Mouse (Mus musculus): ENCODE data around the gene 9130023H24Rik. TPM values are rescaled to one million over a fixed set of nuclear protein-coding genes. Genes with fewer than 3 reads are reported as not detected.

The 9130023H24Rik gene
- polyA plus RNA-seq, 1 experiment, result 0.71 TPM

- WGBS, result 21% methylated on average over 4 of the region's 4 CpGs
- Histone ChIP-seq H3K27me3 (ENCODE audit: control insufficient read depth, insufficient read depth, low read length) (no peaks in the 10 kb centered on the region), H3K4me3 (ENCODE audit: low read depth, low read length) (no peak overlapping the region), H3K36me3 (ENCODE audit: control insufficient read depth, insufficient read depth, low read length) (peaks cover 33% of the 10 kb centered on the region), H3K4me1 (ENCODE audit: control insufficient read depth, insufficient read depth, insufficient read length, low read length) (peaks cover 11% of the 10 kb centered on the region), H3K27ac (ENCODE audit: insufficient read depth, low read depth, low read length) (peak overlapping the region; percentile 75)
- TF ChIP-seq CTCF (IDR thresholded peaks at IDR 0.05; ENCODE audit: extremely low read depth, insufficient read length, insufficient replicate concordance, low read depth, low read length) (no peak), POLR2A (IDR thresholded peaks at IDR 0.05; ENCODE audit: low read depth, low read length) (no peak)
Observed at GRCm38 (mm10) chr7:128238991-128239390, 1.2 kb upstream of the 9130023H24Rik start.

DNA sequence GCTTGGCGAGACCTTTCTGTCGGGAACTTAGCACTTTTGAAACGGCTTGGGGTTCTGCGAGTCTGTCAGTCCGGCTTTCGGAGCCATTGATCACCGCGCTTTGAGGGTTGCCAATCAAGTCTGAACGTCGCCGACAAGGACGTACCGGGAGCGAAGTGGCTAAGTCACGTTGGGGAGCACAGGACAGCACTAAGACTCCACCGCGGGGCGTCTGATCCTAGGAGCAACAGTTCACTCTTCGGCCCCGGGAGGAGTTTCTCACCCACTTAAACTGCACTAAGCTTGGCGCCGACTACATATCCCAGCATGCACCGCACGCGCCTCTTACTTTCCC is 271 bp downstream of the 9130023H24Rik start:
- no peaks in the 10 kb centered on the region for H3K27me3 ChIP-seq (ENCODE audit: control insufficient read depth, insufficient read depth, low read length)
- TF ChIP-seq CTCF (IDR thresholded peaks at IDR 0.05; ENCODE audit: extremely low read depth, insufficient read length, insufficient replicate concordance, low read depth, low read length) (no peak), POLR2A (IDR thresholded peaks at IDR 0.05; ENCODE audit: low read depth, low read length) (no peak)
- peak overlapping the region; percentile 84 for H3K4me3 ChIP-seq (ENCODE audit: low read depth, low read length)
- under 1% methylated on average over 25 of the region's 25 CpGs for WGBS
- peak overlapping the region; percentile 99 for H3K27ac ChIP-seq (ENCODE audit: insufficient read depth, low read depth, low read length)
- H3K36me3 ChIP-seq (ENCODE audit: control insufficient read depth, insufficient read depth, low read length), result peaks cover 26% of the 10 kb centered on the region
- peaks cover 11% of the 10 kb centered on the region for H3K4me1 ChIP-seq (ENCODE audit: control insufficient read depth, insufficient read depth, insufficient read length, low read length)

- no peaks in the 10 kb centered on the region for H3K27me3 ChIP-seq (ENCODE audit: control insufficient read depth, insufficient read depth, low read length)
- H3K36me3 ChIP-seq (ENCODE audit: control insufficient read depth, insufficient read depth, low read length), result peaks cover 20% of the 10 kb centered on the region
- H3K4me3 ChIP-seq (ENCODE audit: low read depth, low read length), result peak within 1 kb of the TSS; percentile 84
- no peak for TF ChIP-seq POLR2A (IDR thresholded peaks at IDR 0.05; ENCODE audit: low read depth, low read length)
- peak; percentile 91 for TF ChIP-seq CTCF (IDR thresholded peaks at IDR 0.05; ENCODE audit: extremely low read depth, insufficient read length, insufficient replicate concordance, low read depth, low read length)
- H3K27ac ChIP-seq (ENCODE audit: insufficient read depth, low read depth, low read length), result peak within 1 kb of the TSS; percentile 99
- peaks cover 11% of the 10 kb centered on the region for H3K4me1 ChIP-seq (ENCODE audit: control insufficient read depth, insufficient read depth, insufficient read length, low read length)
- WGBS, result 18% methylated on average over 37 of the region's 37 CpGs
Observed at GRCm38 (mm10) chr7:128236856-128237592, 807 bp downstream of the 9130023H24Rik start, which contains the start of gene Armc5. Gene Armc5 (plus strand): TSS chr7:128237342.

DNA sequence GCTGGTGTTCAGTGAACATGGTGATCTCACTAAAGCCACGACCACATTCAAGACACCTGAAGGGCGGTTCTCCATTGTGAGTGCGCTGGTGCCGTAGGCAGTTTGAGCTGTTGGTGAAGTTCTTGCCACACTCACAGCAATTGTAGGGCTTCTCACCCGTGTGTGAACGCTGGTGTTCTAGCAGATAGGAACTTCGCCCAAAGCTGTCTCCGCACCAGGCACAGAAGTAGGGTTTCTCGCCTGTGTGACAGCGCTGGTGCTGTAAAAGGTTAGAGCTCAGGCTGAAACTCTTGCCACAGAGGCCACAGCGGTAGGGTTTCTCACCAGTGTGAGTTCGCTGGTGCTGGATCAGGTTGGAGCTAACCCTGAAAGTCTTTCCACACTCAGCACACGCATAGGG is 1.4 kb downstream of the 9130023H24Rik start:
- Histone ChIP-seq H3K4me3 (ENCODE audit: low read depth, low read length) (peak overlapping the region; percentile 84; the same call in 1 of the 2 replicates), H3K4me1 (ENCODE audit: control insufficient read depth, insufficient read depth, insufficient read length, low read length) (peaks cover 11% of the 10 kb centered on the region), H3K36me3 (ENCODE audit: control insufficient read depth, insufficient read depth, low read length) (peaks cover 16% of the 10 kb centered on the region), H3K27ac (ENCODE audit: insufficient read depth, low read depth, low read length) (no peak overlapping the region), H3K27me3 (ENCODE audit: control insufficient read depth, insufficient read depth, low read length) (no peaks in the 10 kb centered on the region)
- WGBS, result 92% methylated on average over 13 of the region's 13 CpGs
- TF ChIP-seq POLR2A (IDR thresholded peaks at IDR 0.05; ENCODE audit: low read depth, low read length) (no peak), CTCF (IDR thresholded peaks at IDR 0.05; ENCODE audit: extremely low read depth, insufficient read length, insufficient replicate concordance, low read depth, low read length) (no peak)

DNA sequence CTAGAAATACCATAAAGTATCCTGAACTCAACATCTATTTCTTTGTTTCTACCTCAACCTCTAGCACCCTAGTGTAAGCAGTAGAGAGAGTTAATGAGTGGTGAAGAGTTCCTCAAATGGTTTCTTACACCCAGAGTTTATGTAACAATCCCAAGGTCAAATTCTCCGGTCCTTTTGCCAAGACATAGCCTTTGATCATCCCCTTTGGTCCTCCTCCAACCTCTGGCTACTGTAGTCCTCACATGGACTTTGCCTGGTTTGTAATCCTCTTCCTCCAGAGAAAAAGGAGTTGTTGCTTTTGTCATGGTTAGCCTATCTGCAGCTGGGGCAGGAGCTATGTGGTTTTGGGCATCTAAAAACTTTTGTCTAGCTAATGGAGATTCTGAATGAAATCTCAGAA is 2.4 kb downstream of the 9130023H24Rik start:
- H3K27ac ChIP-seq (ENCODE audit: insufficient read depth, low read depth, low read length), result 0 out of 2 replicates have a peak overlapping the region, but pooled peaks have one; percentile 9
- H3K27me3 ChIP-seq (ENCODE audit: control insufficient read depth, insufficient read depth, low read length), result no peaks in the 10 kb centered on the region
- H3K4me1 ChIP-seq (ENCODE audit: control insufficient read depth, insufficient read depth, insufficient read length, low read length), result peaks cover 11% of the 10 kb centered on the region
- H3K4me3 ChIP-seq (ENCODE audit: low read depth, low read length), result no peak overlapping the region
- WGBS, result 12% methylated on average over 1 of the region's 1 CpGs
- no peak for TF ChIP-seq POLR2A (IDR thresholded peaks at IDR 0.05; ENCODE audit: low read depth, low read length)
- no peak for TF ChIP-seq CTCF (IDR thresholded peaks at IDR 0.05; ENCODE audit: extremely low read depth, insufficient read length, insufficient replicate concordance, low read depth, low read length)
- peaks cover 8% of the 10 kb centered on the region for H3K36me3 ChIP-seq (ENCODE audit: control insufficient read depth, insufficient read depth, low read length)

- Histone ChIP-seq H3K27ac (ENCODE audit: insufficient read depth, low read depth, low read length) (no peak overlapping the region), H3K4me1 (ENCODE audit: control insufficient read depth, insufficient read depth, insufficient read length, low read length) (peaks cover 11% of the 10 kb centered on the region), H3K4me3 (ENCODE audit: low read depth, low read length) (no peak overlapping the region), H3K36me3 (ENCODE audit: control insufficient read depth, insufficient read depth, low read length) (peaks cover under 1% of the 10 kb centered on the region; the same call in 1 of the 2 replicates), H3K27me3 (ENCODE audit: control insufficient read depth, insufficient read depth, low read length) (no peaks in the 10 kb centered on the region)
- no peak for TF ChIP-seq POLR2A (IDR thresholded peaks at IDR 0.05; ENCODE audit: low read depth, low read length)
- TF ChIP-seq CTCF (IDR thresholded peaks at IDR 0.05; ENCODE audit: extremely low read depth, insufficient read length, insufficient replicate concordance, low read depth, low read length), result no peak
- WGBS, result 78% methylated on average over 2 of the region's 2 CpGs
Observed at GRCm38 (mm10) chr7:128234796-128235195, 3.0 kb downstream of the 9130023H24Rik start.

GRCm38 (mm10) chr7:128231741-128232140 is 6.1 kb downstream of the 9130023H24Rik start:
- H3K4me3 ChIP-seq (ENCODE audit: low read depth, low read length), result no peak overlapping the region
- H3K27ac ChIP-seq (ENCODE audit: insufficient read depth, low read depth, low read length), result no peak overlapping the region
- no peaks in the 10 kb centered on the region for H3K36me3 ChIP-seq (ENCODE audit: control insufficient read depth, insufficient read depth, low read length)
- TF ChIP-seq CTCF (IDR thresholded peaks at IDR 0.05; ENCODE audit: extremely low read depth, insufficient read length, insufficient replicate concordance, low read depth, low read length) (no peak), POLR2A (IDR thresholded peaks at IDR 0.05; ENCODE audit: low read depth, low read length) (no peak)
- H3K27me3 ChIP-seq (ENCODE audit: control insufficient read depth, insufficient read depth, low read length), result no peaks in the 10 kb centered on the region
- WGBS, result 35% methylated on average over 8 of the region's 8 CpGs
- peaks cover 8% of the 10 kb centered on the region for H3K4me1 ChIP-seq (ENCODE audit: control insufficient read depth, insufficient read depth, insufficient read length, low read length)
